Mouse (Mus musculus) kidney, postnatal 0 days (tissue): ENCODE results near the gene Slc38a1. TPM values are rescaled to one million over a fixed set of nuclear protein-coding genes. Genes with fewer than 3 reads are reported as not detected.

ENCODE experiments used
- ATAC-seq: fragments of 200-750 bp; cut with Nextera tagmentation; replicated peaks from 2 replicates; pipeline ENCODE4 v1.8.0; 2017; ENCODE audit warnings: low read depth, moderate number of reproducible peaks, moderate TSS enrichment, moderate library complexity; ENCODE audit not compliant: low FRiP score
- DNase-seq: peaks from one replicate; pipeline ENCODE4 v3.0.0-alpha.2; 2016; ENCODE audit warnings: low spot score
- H3K27ac ChIP-seq: fragments of 300-500 bp; sonication (generic); 2 replicates; pipeline ENCODE4 v1.5.1; 2014; ENCODE audit warnings: mild to moderate bottlenecking
- H3K27me3 ChIP-seq: fragments of 300-500 bp; sonication (generic); 2 replicates; pipeline ENCODE4 v1.6.1; 2014; ENCODE audit warnings: low read length, mixed read lengths; ENCODE audit not compliant: insufficient read depth
- H3K36me3 ChIP-seq: fragments of 300-500 bp; sonication (generic); 2 replicates; pipeline ENCODE4 v1.6.1; 2014; ENCODE audit warnings: low read length, mixed read lengths; ENCODE audit not compliant: insufficient read depth
- H3K4me1 ChIP-seq: fragments of 300-500 bp; sonication (generic); replicated peaks from 2 replicates; pipeline ENCODE4 v1.6.1; 2014; ENCODE audit warnings: antibody characterized with exemption, low read length, mixed read lengths; ENCODE audit not compliant: insufficient read depth
- H3K4me2 ChIP-seq: fragments of 300-500 bp; sonication (generic); 2 replicates; pipeline ENCODE4 v1.6.1; 2014; ENCODE audit warnings: mild to moderate bottlenecking, low read length, moderate library complexity, mixed read lengths
- H3K4me3 ChIP-seq: fragments of 300-500 bp; sonication (generic); replicated peaks from 2 replicates; pipeline ENCODE4 v1.5.1; 2014; ENCODE audit warnings: low read depth, low read length
- H3K9ac ChIP-seq: fragments of 300-500 bp; sonication (generic); 2 replicates; pipeline ENCODE4 v1.6.1; 2014; ENCODE audit warnings: low read depth, low read length
- H3K9me3 ChIP-seq: fragments of 300-500 bp; sonication (generic); replicated peaks from 2 replicates; pipeline ENCODE4 v1.6.1; 2016; ENCODE audit warnings: low read length, inconsistent platforms, mixed read lengths
- CTCF ChIP-seq: IDR thresholded peaks from 2 replicates; pipeline ENCODE4 v1.5.1; 2016; ENCODE audit warnings: antibody characterized with exemption, low read depth, mild to moderate bottlenecking, moderate library complexity
- WGBS: fragments of 180-500 bp; shearing (Covaris S2); extraction: QIAGEN DNeasy Blood & Tissue Kit; methylation state at CpG from one replicate; pipeline ENCODE4 v1.1.7; 2014; 5-methylcytosine and 5-hydroxymethylcytosine counted together
- polyA plus RNA-seq: library from polyadenylated mRNA; unstranded; fragments of >200 nt; fragmentation: Nextera tagmentation; extraction: Ambion mirVana; gene quantifications from 2 replicates; pipeline ENCODE4 v1.2.1, GENCODE M21; 2015

Gene Slc38a1
- polyA plus RNA-seq, 1 experiment from 2014 or later = 44.3 TPM

DNA sequence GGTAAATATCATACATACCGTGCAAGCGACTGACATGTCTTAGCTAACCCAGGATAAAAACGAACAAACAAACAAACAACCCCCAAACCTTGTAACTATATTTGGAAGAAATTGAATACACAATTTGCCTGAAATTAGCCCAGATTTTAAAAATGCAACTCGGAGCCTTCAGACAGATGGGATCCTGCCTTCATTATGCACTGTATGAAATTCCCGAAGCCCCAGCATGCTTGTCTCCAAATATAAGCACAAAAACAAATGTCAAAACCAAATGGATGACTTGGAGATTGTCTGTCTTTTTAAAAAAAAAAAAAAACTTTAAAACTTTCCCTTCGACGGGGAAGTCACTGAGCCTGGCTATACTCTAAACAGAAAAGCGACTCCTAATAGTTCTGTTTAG is 54.7 kb downstream of the Slc38a1 start:
- Histone ChIP-seq H3K4me1 (0 out of 2 replicates have a peak, but pooled peaks cover 3% of the 10 kb centered on the region), H3K36me3 (peaks cover 37% of the 10 kb centered on the region), H3K27ac (no peak overlapping the region), H3K4me3 (no peak overlapping the region), H3K9me3 (no peaks in the 10 kb centered on the region), H3K27me3 (no peaks in the 10 kb centered on the region), H3K9ac (no peak overlapping the region), H3K4me2 (no peak overlapping the region)
- ATAC-seq = no peak
- no peak for TF ChIP-seq CTCF
- no peak for DNase-seq
- 88% methylated on average over 8 of the region's 8 CpGs for WGBS

DNA sequence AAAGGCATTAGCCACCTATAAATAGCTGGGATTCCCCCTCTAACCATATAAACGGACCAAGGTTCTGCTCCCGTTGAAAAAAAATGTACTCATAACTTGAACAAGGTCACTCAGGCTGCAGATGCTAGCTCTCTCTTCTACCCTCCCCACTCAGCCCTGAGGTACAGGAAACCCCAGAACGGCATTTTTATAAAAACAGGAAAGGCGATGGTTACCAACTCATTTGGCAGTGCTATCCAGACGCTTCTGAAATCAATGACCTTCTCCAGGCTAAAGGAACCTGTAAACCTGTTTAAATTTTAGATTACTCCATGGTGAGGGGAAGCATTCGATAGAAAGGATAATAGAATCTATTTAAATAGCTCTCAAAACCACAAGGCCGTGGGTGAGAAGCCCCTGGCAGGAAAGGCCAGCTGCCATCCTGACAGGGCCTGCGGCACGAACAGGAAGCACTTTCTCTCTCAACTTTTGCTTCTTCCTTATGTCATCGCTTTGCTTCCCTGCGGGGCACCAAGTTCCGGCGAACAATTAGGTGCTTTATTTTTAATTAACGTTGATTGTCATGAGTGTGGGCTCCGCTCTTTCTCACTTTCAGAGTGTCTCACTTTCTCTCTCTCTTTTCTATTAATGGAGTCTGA is 59.2 kb downstream of the Slc38a1 start:
- no peak overlapping the region for H3K4me3 ChIP-seq
- ATAC-seq (no peak), DNase-seq (no peak)
- WGBS = 93% methylated on average over 15 of the region's 15 CpGs
- no peak overlapping the region for H3K4me2 ChIP-seq
- H3K36me3 ChIP-seq = peaks cover 45% of the 10 kb centered on the region
- H3K27me3 ChIP-seq = no peaks in the 10 kb centered on the region
- H3K27ac ChIP-seq = no peak overlapping the region
- TF ChIP-seq CTCF = no peak
- no peak overlapping the region for H3K9ac ChIP-seq
- H3K9me3 ChIP-seq = no peaks in the 10 kb centered on the region
- H3K4me1 ChIP-seq = no peaks in the 10 kb centered on the region

DNA sequence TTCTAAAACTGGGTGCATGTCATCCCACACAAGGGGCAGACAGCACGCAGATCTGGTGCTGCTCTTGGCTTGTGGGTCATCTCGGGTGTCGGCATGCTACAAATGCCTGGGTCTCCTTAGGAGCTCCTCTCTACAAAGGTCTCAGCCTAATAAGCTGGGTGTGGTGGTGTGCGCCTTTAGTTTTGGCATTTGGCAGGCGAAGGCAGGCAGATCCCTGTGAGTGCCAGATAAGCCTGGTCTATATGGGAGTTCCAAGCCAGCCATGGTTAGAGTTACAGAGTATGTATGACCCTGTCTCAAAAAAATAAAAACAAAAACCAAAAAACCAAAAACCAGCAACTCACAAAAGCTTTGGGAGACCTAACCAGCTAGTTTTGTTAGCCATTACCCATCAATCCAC is 65.7 kb downstream of the Slc38a1 start:
- Histone ChIP-seq H3K36me3 (peaks cover 20% of the 10 kb centered on the region), H3K4me3 (no peak overlapping the region), H3K27me3 (no peaks in the 10 kb centered on the region), H3K27ac (no peak overlapping the region), H3K4me1 (no peaks in the 10 kb centered on the region), H3K9me3 (no peaks in the 10 kb centered on the region), H3K4me2 (no peak overlapping the region), H3K9ac (no peak overlapping the region)
- TF ChIP-seq CTCF = no peak
- WGBS = 95% methylated on average over 5 of the region's 5 CpGs
- no peak for ATAC-seq
- no peak for DNase-seq

DNA sequence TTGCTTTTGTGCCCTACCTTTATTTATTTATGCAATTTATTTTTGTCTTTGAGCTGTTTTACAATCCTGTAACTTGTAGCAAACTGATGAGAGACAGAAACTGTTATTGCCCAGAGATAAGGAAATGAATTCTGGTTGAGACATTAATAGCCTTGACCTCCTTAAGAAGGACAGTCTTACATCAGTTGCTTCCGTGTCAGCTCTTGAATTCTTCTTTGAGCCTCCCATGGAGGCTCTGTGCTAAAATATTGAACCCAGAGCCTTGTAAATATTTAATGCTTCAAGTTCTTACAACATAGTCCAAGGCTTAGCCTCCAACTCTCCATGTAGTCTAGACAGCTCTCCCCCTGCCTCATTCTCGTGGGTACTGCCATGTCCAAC is 73.7 kb downstream of the Slc38a1 start:
- Histone ChIP-seq H3K4me1 (no peaks in the 10 kb centered on the region), H3K4me3 (no peak overlapping the region), H3K36me3 (no peaks in the 10 kb centered on the region), H3K4me2 (no peak overlapping the region), H3K27me3 (no peaks in the 10 kb centered on the region), H3K9ac (no peak overlapping the region), H3K27ac (no peak overlapping the region), H3K9me3 (no peaks in the 10 kb centered on the region)
- DNase-seq (no peak), ATAC-seq (no peak)
- WGBS = 42% methylated on average over 2 of the region's 2 CpGs
- TF ChIP-seq CTCF = no peak

DNA sequence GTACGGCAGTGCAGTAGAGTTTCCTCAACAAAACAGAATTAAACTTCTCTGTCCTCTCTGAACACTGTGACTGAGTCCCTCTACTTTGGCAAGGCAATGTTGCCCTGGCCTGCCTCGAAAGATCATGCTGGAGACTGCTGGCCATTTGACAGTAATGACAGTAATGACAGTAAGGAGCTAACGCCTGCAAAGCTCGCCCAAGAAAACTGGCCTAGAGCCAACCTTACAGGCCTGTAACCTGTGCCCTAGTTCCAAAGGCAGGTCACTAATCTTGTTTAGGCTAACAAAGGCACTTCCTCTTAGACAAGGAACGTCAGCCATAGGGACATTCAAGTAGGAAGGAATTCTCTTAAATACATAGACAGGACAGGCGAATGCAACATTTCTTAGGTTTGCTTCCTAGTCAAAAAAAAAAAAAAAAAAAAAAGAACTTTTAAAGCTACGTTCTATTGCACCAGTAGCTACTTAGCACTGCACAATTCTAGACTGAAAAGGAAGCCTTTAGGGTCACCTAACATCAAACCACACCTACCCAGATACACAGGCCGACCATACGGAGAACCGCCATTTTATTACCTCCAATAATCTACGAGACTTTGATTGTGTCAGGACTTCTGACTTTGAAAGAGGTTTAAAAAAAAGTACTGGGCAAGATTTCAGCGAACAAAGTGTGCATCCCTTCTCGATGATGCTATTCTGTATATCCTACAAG is 74.3 kb downstream of the Slc38a1 start:
- ATAC-seq (0 out of 2 replicates have a peak, but pooled peaks have one; percentile 19), DNase-seq (peak; percentile 49)
- H3K27me3 ChIP-seq = no peaks in the 10 kb centered on the region
- H3K36me3 ChIP-seq = no peaks in the 10 kb centered on the region
- no peaks in the 10 kb centered on the region for H3K4me1 ChIP-seq
- H3K4me3 ChIP-seq = no peak overlapping the region
- H3K4me2 ChIP-seq = no peak overlapping the region
- H3K9me3 ChIP-seq = no peaks in the 10 kb centered on the region
- TF ChIP-seq CTCF = no peak
- no peak overlapping the region for H3K9ac ChIP-seq
- no peak overlapping the region; the same call in 1 of the 2 replicates for H3K27ac ChIP-seq
- 50% methylated on average over 13 of the region's 13 CpGs for WGBS

DNA sequence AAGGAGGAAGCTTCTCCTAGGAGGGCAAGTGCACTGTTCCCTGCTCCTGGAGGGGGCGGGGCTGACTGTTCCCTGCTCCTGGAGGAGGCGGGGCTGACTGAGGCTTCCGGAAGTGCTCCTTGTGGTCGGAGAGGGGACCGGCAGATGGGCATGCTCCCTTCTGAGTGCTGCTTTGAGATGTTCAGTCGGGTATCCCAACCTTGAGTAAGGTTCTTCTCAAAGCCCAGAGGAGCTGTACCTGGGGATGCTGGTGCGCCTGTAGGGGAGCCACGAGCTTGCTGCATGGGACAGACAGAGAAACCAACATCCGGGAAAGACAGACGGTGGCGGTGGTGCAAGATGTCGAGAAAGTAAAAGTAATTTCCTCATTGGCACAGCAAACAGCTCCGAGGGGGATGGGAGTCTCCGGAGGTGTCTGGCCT is 75.9 kb downstream of the Slc38a1 start:
- H3K4me1 ChIP-seq = no peaks in the 10 kb centered on the region
- H3K36me3 ChIP-seq = no peaks in the 10 kb centered on the region
- H3K27me3 ChIP-seq = no peaks in the 10 kb centered on the region
- no peak overlapping the region for H3K27ac ChIP-seq
- TF ChIP-seq CTCF = peak; percentile 43; the same call in 1 of the 2 replicates
- H3K9ac ChIP-seq = peak overlapping the region; percentile 39; the same call in 1 of the 2 replicates
- H3K4me3 ChIP-seq = peak overlapping the region; percentile 21
- no peaks in the 10 kb centered on the region for H3K9me3 ChIP-seq
- DNase-seq = peak; percentile 71
- ATAC-seq = peak; percentile 79
- 8% methylated on average over 14 of the region's 14 CpGs for WGBS
- H3K4me2 ChIP-seq = peak overlapping the region; percentile 53
